Mouse (Mus musculus) right cerebral cortex, adult 18-20 months (tissue): ENCODE results near the gene Axin1.
A peak's percentile ranks its signal among the peaks of the same experiment; 100 is the strongest.
"Not testable (repeated sequence)": the region's sequence is repeated elsewhere in the genome, so short reads cannot be mapped to it uniquely, and the experiment has no call there.

Experiments used
- DNase-seq: peaks from one replicate; pipeline ENCODE4 v3.0.0; 2022; ENCODE audit warnings: mixed read lengths

The Axin1 gene

GRCm38 (mm10) chr17:26138239-26138836 is at the start of gene Axin1:
Gene Axin1, plus strand, starts transcription at chr17:26138688.
- DNase-seq, result peak; percentile 96

GRCm38 (mm10) chr17:26089905-26090632 is 48.4 kb upstream of the Axin1 start, which contains the start of gene Decr2:
Gene Decr2, minus strand, starts transcription at chr17:26090337.
- peak; percentile 89 for DNase-seq

GRCm38 (mm10) chr17:26094531-26095110 is 43.9 kb upstream of the Axin1 start:
- no peak for DNase-seq

GRCm38 (mm10) chr17:26095121-26095740 is 43.3 kb upstream of the Axin1 start, which contains the start of gene Nme4:
Gene Nme4, minus strand, starts transcription at chr17:26095602.
- peak; percentile 76 for DNase-seq

- DNase-seq, result no peak
Measured at GRCm38 (mm10) chr17:26098461-26098860, 40.0 kb upstream of the Axin1 start.

GRCm38 (mm10) chr17:26099316-26099715 is 39.2 kb upstream of the Axin1 start:
- DNase-seq, result not testable (repeated sequence)

- no peak for DNase-seq
Measured at GRCm38 (mm10) chr17:26100166-26100565, 38.3 kb upstream of the Axin1 start.

- DNase-seq, result peak; percentile 60
Measured at GRCm38 (mm10) chr17:26101478-26101877, 37.0 kb upstream of the Axin1 start.

- DNase-seq, result no peak
Measured at GRCm38 (mm10) chr17:26105619-26106018, 32.9 kb upstream of the Axin1 start.

- no peak for DNase-seq
Measured at GRCm38 (mm10) chr17:26110156-26110555, 28.3 kb upstream of the Axin1 start.

- no peak for DNase-seq
Measured at GRCm38 (mm10) chr17:26111024-26111423, 27.5 kb upstream of the Axin1 start.

- no peak for DNase-seq
Measured at GRCm38 (mm10) chr17:26111722-26112121, 26.8 kb upstream of the Axin1 start.

GRCm38 (mm10) chr17:26112751-26113150 is 25.7 kb upstream of the Axin1 start:
- DNase-seq, result no peak

GRCm38 (mm10) chr17:26113181-26113948 is 25.1 kb upstream of the Axin1 start, which contains the start of gene Tmem8:
Gene Tmem8, plus strand, starts transcription at chr17:26113299.
- DNase-seq, result peak; percentile 72

- no peak for DNase-seq
Measured at GRCm38 (mm10) chr17:26114061-26114460, 24.4 kb upstream of the Axin1 start.

- DNase-seq, result not testable (repeated sequence)
Measured at GRCm38 (mm10) chr17:26114461-26114860, 24.0 kb upstream of the Axin1 start.

- DNase-seq, result no peak
Measured at GRCm38 (mm10) chr17:26115205-26115898, 23.1 kb upstream of the Axin1 start.

GRCm38 (mm10) chr17:26115956-26116487 is 22.5 kb upstream of the Axin1 start:
- DNase-seq, result no peak

- DNase-seq, result no peak
Measured at GRCm38 (mm10) chr17:26116503-26117258, 21.8 kb upstream of the Axin1 start.

- DNase-seq, result peak; percentile 62
Measured at GRCm38 (mm10) chr17:26119766-26120710, 18.4 kb upstream of the Axin1 start.
